Mouse (Mus musculus) small intestine, adult 10 weeks (tissue): Measurements from ENCODE around the gene Cmtm6. TPM values are rescaled to one million over a fixed set of nuclear protein-coding genes. Genes with fewer than 3 reads are reported as not detected.

Source experiments
- polyA plus RNA-seq: library from polyadenylated mRNA; stranded (reverse); fragments of 350-450 nt; fragmentation: Illumina TruSeq; extraction: RNeasy Lipid Tissue Mini Kit (QIAGEN cat#74804); gene quantifications from one replicate; pipeline ENCODE4 v1.2.3, GENCODE M21; 2014; ENCODE audit warnings: low replicate concordance

Gene Cmtm6
- polyA plus RNA-seq = 155 TPM

DNA sequence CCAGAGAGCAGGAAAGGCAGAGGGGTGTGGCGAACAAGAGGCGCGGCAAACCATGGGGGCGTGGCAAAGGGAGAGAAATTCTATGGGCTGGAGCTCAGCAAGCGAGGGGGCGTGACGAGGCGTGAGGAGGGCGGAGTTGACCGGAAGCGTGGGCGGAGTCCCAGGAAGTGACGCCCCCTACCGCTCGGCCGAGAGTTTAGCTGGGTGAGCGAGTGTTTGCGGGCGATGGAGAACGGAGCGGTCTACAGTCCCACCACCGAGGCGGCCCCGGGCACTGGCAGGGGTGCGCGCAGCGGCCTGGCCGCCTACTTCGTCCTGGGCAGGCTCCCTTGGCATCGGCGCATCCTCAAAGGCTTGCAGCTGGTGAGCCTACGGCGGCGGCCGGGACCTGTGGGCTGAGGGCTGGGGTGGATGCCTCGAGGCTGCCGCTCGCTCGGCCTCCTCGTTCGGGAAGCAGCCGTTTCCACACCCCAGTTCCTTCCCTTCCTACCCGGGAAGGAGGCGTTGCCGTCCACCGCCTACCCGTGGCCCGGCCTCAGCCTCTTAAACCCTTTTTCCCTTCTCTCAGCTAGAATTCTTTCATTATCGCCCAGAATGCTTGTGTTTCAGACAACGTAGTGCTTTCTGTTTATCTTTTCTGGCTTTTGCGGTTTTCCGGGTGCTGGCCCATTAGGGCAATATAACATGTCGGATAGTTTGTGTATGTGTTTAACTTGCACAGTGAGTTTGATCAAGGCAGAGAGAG lies at the start of gene Cmtm6:
Gene Cmtm6, plus strand, starts transcription at position 106 of the 745 bp plus-strand sequence.

DNA sequence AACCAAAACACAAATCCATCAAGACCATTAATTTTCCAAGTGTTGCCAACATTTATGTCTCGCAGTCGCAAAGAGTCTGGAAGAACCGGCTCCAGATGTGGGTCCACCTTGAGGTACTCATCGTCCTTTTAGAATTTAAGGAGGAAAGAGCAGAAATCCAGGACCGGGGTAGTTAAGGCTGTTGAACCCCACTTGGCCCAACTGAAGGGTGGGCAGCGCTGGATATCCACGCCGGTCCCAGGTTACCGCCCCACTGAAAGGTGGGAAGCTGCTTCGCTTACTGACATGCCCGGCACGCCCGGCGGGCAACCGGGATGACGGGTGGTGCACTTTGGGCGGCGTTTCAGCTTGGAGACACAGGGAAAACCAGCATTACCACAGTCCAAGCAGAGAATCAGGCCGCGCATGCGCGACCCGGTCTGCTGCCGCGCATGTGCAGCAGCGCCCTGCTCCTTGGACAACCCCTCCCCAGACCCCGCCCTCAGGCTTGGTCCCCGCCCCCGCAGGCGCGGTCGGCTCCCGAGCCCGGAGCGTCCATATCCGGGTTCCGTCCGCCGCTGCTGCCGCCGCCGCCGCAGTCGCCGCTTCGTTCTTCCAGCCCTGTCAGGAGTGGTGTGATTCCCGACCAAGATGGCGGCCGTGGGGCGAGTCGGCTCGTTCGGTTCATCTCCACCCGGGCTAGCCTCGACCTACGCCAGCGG lies 42.5 kb upstream of the Cmtm6 start, which contains the start of gene Dync1li1:
Gene Dync1li1, plus strand, starts transcription at position 539 of the 701 bp plus-strand sequence.

DNA sequence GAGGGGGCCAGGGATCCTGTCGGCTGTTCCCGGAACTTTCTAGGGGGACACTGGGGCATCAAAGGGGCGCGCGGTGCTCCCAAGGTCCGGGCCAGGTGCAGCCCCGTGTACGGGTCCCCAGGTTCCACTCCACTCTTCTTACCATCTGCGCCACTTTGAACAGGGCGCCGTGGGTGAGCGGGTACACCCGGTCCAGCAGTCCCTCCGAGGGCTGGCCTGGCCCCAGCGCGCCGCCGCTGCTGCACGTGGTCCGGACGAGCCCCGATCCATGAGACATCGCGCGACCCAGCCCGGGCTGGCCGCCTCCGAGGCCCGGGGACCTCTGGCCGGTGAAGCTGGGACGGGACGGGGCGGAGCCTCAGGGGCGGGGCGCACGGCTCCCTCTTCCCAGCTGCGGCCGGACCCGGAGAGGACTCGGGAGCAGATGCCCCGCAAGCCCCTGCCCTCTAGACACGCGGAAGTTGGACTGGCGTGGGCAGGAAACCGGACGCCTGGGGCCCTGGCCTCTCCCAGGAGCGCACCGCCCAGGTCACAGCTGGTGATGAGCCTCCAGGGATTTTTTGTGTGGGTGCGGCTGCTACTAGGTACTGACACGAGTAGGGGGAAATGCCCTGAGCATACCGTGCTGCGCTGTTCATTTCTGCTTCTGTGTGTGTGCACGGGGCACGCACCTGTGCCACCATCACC lies 50.8 kb downstream of the Cmtm6 start, which contains the start of gene Cmtm7:
Gene Cmtm7, minus strand, starts transcription at position 331 of the 687 bp plus-strand sequence.

Other genes with a start within 250 kb of the Cmtm6 start
- 0.19 TPM for gene Ccr4, start 226.2 kb upstream of the Cmtm6 start, polyA plus RNA-seq
- gene C130032M10Rik, start 215.4 kb upstream of the Cmtm6 start, polyA plus RNA-seq = not detected
- not detected for gene Trim71, start 166.7 kb upstream of the Cmtm6 start, polyA plus RNA-seq
- 26.2 TPM for gene Cnot10, start 90.9 kb upstream of the Cmtm6 start, polyA plus RNA-seq
- gene Dync1li1, start 42.3 kb upstream of the Cmtm6 start, polyA plus RNA-seq = 54.3 TPM
- gene Cmtm7, start 50.7 kb downstream of the Cmtm6 start, polyA plus RNA-seq = 0.71 TPM
- 5.2 TPM for gene Cmtm8, start 113.0 kb downstream of the Cmtm6 start, polyA plus RNA-seq
- 51.3 TPM for gene Gpd1l, start 202.9 kb downstream of the Cmtm6 start, polyA plus RNA-seq
- 0.78 TPM for gene Osbpl10, start 247.5 kb downstream of the Cmtm6 start, polyA plus RNA-seq